Mouse (Mus musculus) kidney, embryonic 16.5 days (tissue): ENCODE measurements around the gene Ghrl. TPM values are rescaled to one million over a fixed set of nuclear protein-coding genes. Genes with fewer than 3 reads are reported as not detected.

Source experiments
- ATAC-seq: fragments of 200-750 bp; cut with Nextera tagmentation; 2 replicates; pipeline ENCODE4 v1.8.0; 2017; ENCODE audit warnings: moderate TSS enrichment; ENCODE audit not compliant: low FRiP score, low TSS enrichment
- H3K27ac ChIP-seq: fragments of 300-500 bp; sonication (generic); 2 replicates; pipeline ENCODE4 v1.5.1; 2014; ENCODE audit warnings: low read length
- H3K27me3 ChIP-seq: fragments of 300-500 bp; sonication (generic); 2 replicates; pipeline ENCODE4 v1.6.1; 2014; ENCODE audit warnings: low read length, control low read depth, mixed read lengths; ENCODE audit not compliant: insufficient read depth
- H3K36me3 ChIP-seq: fragments of 300-500 bp; sonication (generic); 2 replicates; pipeline ENCODE4 v1.6.1; 2014; ENCODE audit warnings: low read length, control low read depth, mixed read lengths; ENCODE audit not compliant: insufficient read depth
- H3K4me1 ChIP-seq: fragments of 300-500 bp; sonication (generic); 2 replicates; pipeline ENCODE4 v1.6.1; 2014; ENCODE audit warnings: low read length, control low read depth, mixed read lengths; ENCODE audit not compliant: insufficient read depth
- H3K4me2 ChIP-seq: fragments of 300-500 bp; sonication (generic); replicated peaks from 2 replicates; pipeline ENCODE4 v1.6.1; 2014; ENCODE audit warnings: low read depth, low read length
- H3K4me3 ChIP-seq: fragments of 300-500 bp; sonication (generic); 2 replicates; pipeline ENCODE4 v1.5.1; 2014; ENCODE audit warnings: mild to moderate bottlenecking, low read length
- H3K9ac ChIP-seq: fragments of 300-500 bp; sonication (generic); replicated peaks from 2 replicates; pipeline ENCODE4 v1.6.1; 2014; ENCODE audit warnings: low read length
- H3K9me3 ChIP-seq: fragments of 300-500 bp; sonication (generic); 2 replicates; pipeline ENCODE4 v1.6.1; 2016; ENCODE audit warnings: low read length, control low read depth
- WGBS: fragments of 180-500 bp; shearing (Covaris S2); extraction: QIAGEN DNeasy Blood & Tissue Kit; methylation state at CpG from one replicate; pipeline ENCODE4 v1.1.7; 2014; 5-methylcytosine and 5-hydroxymethylcytosine counted together
- polyA plus RNA-seq: library from polyadenylated mRNA; unstranded; fragments of >200 nt; fragmentation: Nextera tagmentation; extraction: Ambion mirVana; gene quantifications from 2 replicates; pipeline ENCODE4 v1.2.1, GENCODE M21; 2015

Ghrl gene
- polyA plus RNA-seq, 1 experiment from 2014 or later = not detected

- H3K9ac ChIP-seq = peak overlapping the region; percentile 33
- peaks cover 20% of the 10 kb centered on the region for H3K4me1 ChIP-seq
- peak overlapping the region; percentile 24; the same call in 1 of the 2 replicates for H3K4me3 ChIP-seq
- H3K9me3 ChIP-seq = no peaks in the 10 kb centered on the region
- peak overlapping the region; percentile 89 for H3K27ac ChIP-seq
- peak; percentile 84 for ATAC-seq
- H3K4me2 ChIP-seq = peak overlapping the region; percentile 41
- 7% methylated on average over 7 of the region's 7 CpGs for WGBS
- no peaks in the 10 kb centered on the region for H3K27me3 ChIP-seq
- no peaks in the 10 kb centered on the region for H3K36me3 ChIP-seq
Observed at GRCm38 (mm10) chr6:113690008-113690399, 29.7 kb downstream of the Ghrl start.

GRCm38 (mm10) chr6:113686551-113687125 is 33.0 kb downstream of the Ghrl start:
- Histone ChIP-seq H3K4me2 (no peak overlapping the region), H3K4me3 (no peak overlapping the region)
- WGBS = 62% methylated on average over 8 of the region's 8 CpGs

GRCm38 (mm10) chr6:113683081-113683825 is 36.4 kb downstream of the Ghrl start:
- 81% methylated on average over 10 of the region's 10 CpGs for WGBS
- no peak overlapping the region for H3K4me3 ChIP-seq
- no peak for ATAC-seq

More at GRCm38 (mm10) chr6:113686551-113687125, 33.0 kb downstream of the Ghrl start:
- Histone ChIP-seq H3K9me3 (no peaks in the 10 kb centered on the region), H3K9ac (no peak overlapping the region), H3K4me1 (peaks cover 20% of the 10 kb centered on the region), H3K27me3 (no peaks in the 10 kb centered on the region), H3K27ac (no peak overlapping the region), H3K36me3 (no peaks in the 10 kb centered on the region)
- ATAC-seq = no peak

GRCm38 (mm10) chr6:113681271-113681670 is 38.4 kb downstream of the Ghrl start:
- Histone ChIP-seq H3K9me3 (no peaks in the 10 kb centered on the region), H3K9ac (no peak overlapping the region), H3K4me1 (no peaks in the 10 kb centered on the region; the same call in 1 of the 2 replicates), H3K27me3 (no peaks in the 10 kb centered on the region), H3K36me3 (no peaks in the 10 kb centered on the region), H3K27ac (no peak overlapping the region), H3K4me2 (no peak overlapping the region), H3K4me3 (no peak overlapping the region)
- peak; percentile 73 for ATAC-seq
- WGBS = 22% methylated on average over 4 of the region's 4 CpGs

More at GRCm38 (mm10) chr6:113683081-113683825, 36.4 kb downstream of the Ghrl start:
- Histone ChIP-seq H3K27me3 (no peaks in the 10 kb centered on the region), H3K4me1 (no peaks in the 10 kb centered on the region), H3K9ac (no peak overlapping the region), H3K36me3 (no peaks in the 10 kb centered on the region), H3K4me2 (no peak overlapping the region), H3K9me3 (no peaks in the 10 kb centered on the region), H3K27ac (no peak overlapping the region)

- H3K9me3 ChIP-seq = no peaks in the 10 kb centered on the region
- ATAC-seq = no peak
- H3K4me3 ChIP-seq = no peak overlapping the region
- no peak overlapping the region for H3K9ac ChIP-seq
- H3K36me3 ChIP-seq = no peaks in the 10 kb centered on the region
- H3K4me1 ChIP-seq = no peaks in the 10 kb centered on the region; the same call in 1 of the 2 replicates
- 82% methylated on average over 9 of the region's 9 CpGs for WGBS
- no peak overlapping the region for H3K4me2 ChIP-seq
- no peak overlapping the region for H3K27ac ChIP-seq
- no peaks in the 10 kb centered on the region for H3K27me3 ChIP-seq
Observed at GRCm38 (mm10) chr6:113679993-113680566, 39.6 kb downstream of the Ghrl start.

- Histone ChIP-seq H3K4me1 (no peaks in the 10 kb centered on the region; the same call in 1 of the 2 replicates), H3K4me3 (no peak overlapping the region), H3K9ac (no peak overlapping the region), H3K27ac (no peak overlapping the region), H3K4me2 (no peak overlapping the region), H3K27me3 (no peaks in the 10 kb centered on the region), H3K36me3 (no peaks in the 10 kb centered on the region), H3K9me3 (no peaks in the 10 kb centered on the region)
- no peak for ATAC-seq
- WGBS = 79% methylated on average over 14 of the region's 14 CpGs
Observed at GRCm38 (mm10) chr6:113678246-113679012, 41.3 kb downstream of the Ghrl start.

GRCm38 (mm10) chr6:113677070-113677734 is 42.5 kb downstream of the Ghrl start:
- H3K36me3 ChIP-seq = no peaks in the 10 kb centered on the region
- H3K4me2 ChIP-seq = no peak overlapping the region
- no peak overlapping the region for H3K9ac ChIP-seq
- 30% methylated on average over 14 of the region's 14 CpGs for WGBS
- H3K9me3 ChIP-seq = no peaks in the 10 kb centered on the region
- H3K4me3 ChIP-seq = no peak overlapping the region
- H3K27me3 ChIP-seq = no peaks in the 10 kb centered on the region
- ATAC-seq = no peak
- H3K27ac ChIP-seq = no peak overlapping the region
- H3K4me1 ChIP-seq = no peaks in the 10 kb centered on the region; the same call in 1 of the 2 replicates

GRCm38 (mm10) chr6:113675991-113676390 is 43.7 kb downstream of the Ghrl start:
- Histone ChIP-seq H3K27ac (no peak overlapping the region), H3K9ac (no peak overlapping the region), H3K9me3 (peaks cover 6% of the 10 kb centered on the region), H3K36me3 (no peaks in the 10 kb centered on the region), H3K27me3 (no peaks in the 10 kb centered on the region), H3K4me3 (no peak overlapping the region), H3K4me1 (no peaks in the 10 kb centered on the region; the same call in 1 of the 2 replicates), H3K4me2 (no peak overlapping the region)
- WGBS = 96% methylated on average over 9 of the region's 9 CpGs
- no peak for ATAC-seq

GRCm38 (mm10) chr6:113675234-113675633 is 44.4 kb downstream of the Ghrl start:
- H3K4me2 ChIP-seq = no peak overlapping the region
- H3K9ac ChIP-seq = no peak overlapping the region
- no peaks in the 10 kb centered on the region for H3K36me3 ChIP-seq
- H3K4me1 ChIP-seq = no peaks in the 10 kb centered on the region; the same call in 1 of the 2 replicates
- 77% methylated on average over 4 of the region's 4 CpGs for WGBS
- H3K9me3 ChIP-seq = peaks cover 6% of the 10 kb centered on the region
- no peak overlapping the region for H3K4me3 ChIP-seq
- no peak for ATAC-seq
- no peaks in the 10 kb centered on the region for H3K27me3 ChIP-seq
- H3K27ac ChIP-seq = no peak overlapping the region
